Mouse (Mus musculus): ENCODE results near the gene Otub1. TPM values are rescaled to one million over a fixed set of nuclear protein-coding genes. Genes with fewer than 3 reads are reported as not detected.

Otub1 gene
- polyA plus RNA-seq, 1 experiment: 87.5 TPM

GRCm38 (mm10) chr19:7191639-7192038 is 14.5 kb downstream of the Otub1 start:
- Histone ChIP-seq H3K4me1 (ENCODE audit: control insufficient read depth, insufficient read depth, low read length) (peaks cover 4% of the 10 kb centered on the region), H3K36me3 (ENCODE audit: control insufficient read depth, insufficient read depth, low read length, poor library complexity, severe bottlenecking) (no peaks in the 10 kb centered on the region), H3K27ac (ENCODE audit: insufficient read depth, low read length) (no peak overlapping the region), H3K9me3 (replicated peaks; ENCODE audit: control insufficient read depth, insufficient read depth, low read length, poor library complexity, severe bottlenecking) (no peaks in the 10 kb centered on the region), H3K9ac (ENCODE audit: low read depth, poor library complexity, severe bottlenecking) (no peak overlapping the region), H3K27me3 (ENCODE audit: control insufficient read depth, insufficient read depth, low read length, poor library complexity, severe bottlenecking) (no peaks in the 10 kb centered on the region), H3K4me3 (ENCODE audit: low read depth, low read length) (no peak overlapping the region)
- TF ChIP-seq CTCF (IDR thresholded peaks at IDR 0.05; ENCODE audit: low read depth, low read length) (no peak), POLR2A (IDR thresholded peaks at IDR 0.05; ENCODE audit: insufficient read depth, low read length) (no peak), EP300 (IDR thresholded peaks at IDR 0.05; ENCODE audit: insufficient read depth, low read depth, low read length) (no peak)

DNA sequence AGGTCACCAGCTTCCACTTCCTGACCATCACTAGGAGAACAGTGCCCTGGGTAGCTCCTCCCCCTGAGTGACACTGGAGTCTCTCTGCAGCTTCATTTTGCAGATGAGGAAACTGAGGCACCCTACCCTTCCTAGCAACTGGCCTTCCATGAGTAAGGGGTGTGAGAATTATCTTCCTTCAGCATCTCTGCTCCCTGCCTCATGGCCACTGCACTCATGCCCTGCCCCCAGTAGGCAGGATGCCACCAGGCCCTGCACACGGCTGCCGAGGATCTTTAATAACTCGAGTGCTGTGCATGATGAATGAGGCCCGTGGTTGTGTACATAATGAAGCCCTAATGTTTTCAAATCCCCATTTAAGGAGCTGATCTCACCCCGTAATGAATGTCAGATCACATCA is 15.1 kb downstream of the Otub1 start:
- H3K27ac ChIP-seq (ENCODE audit: insufficient read depth, low read length): no peak overlapping the region
- no peak overlapping the region for H3K9ac ChIP-seq (ENCODE audit: low read depth, poor library complexity, severe bottlenecking)
- H3K9me3 ChIP-seq (replicated peaks; ENCODE audit: control insufficient read depth, insufficient read depth, low read length, poor library complexity, severe bottlenecking): no peaks in the 10 kb centered on the region
- H3K4me1 ChIP-seq (ENCODE audit: control insufficient read depth, insufficient read depth, low read length): peaks cover 10% of the 10 kb centered on the region
- no peaks in the 10 kb centered on the region for H3K27me3 ChIP-seq (ENCODE audit: control insufficient read depth, insufficient read depth, low read length, poor library complexity, severe bottlenecking)
- no peak overlapping the region for H3K4me3 ChIP-seq (ENCODE audit: low read depth, low read length)
- no peaks in the 10 kb centered on the region for H3K36me3 ChIP-seq (ENCODE audit: control insufficient read depth, insufficient read depth, low read length, poor library complexity, severe bottlenecking)
- no peak for TF ChIP-seq EP300 (IDR thresholded peaks at IDR 0.05; ENCODE audit: insufficient read depth, low read depth, low read length)
- TF ChIP-seq CTCF (IDR thresholded peaks at IDR 0.05; ENCODE audit: low read depth, low read length): no peak
- no peak for TF ChIP-seq POLR2A (IDR thresholded peaks at IDR 0.05; ENCODE audit: insufficient read depth, low read length)

GRCm38 (mm10) chr19:7189026-7189425 is 17.1 kb downstream of the Otub1 start:
- Histone ChIP-seq H3K27me3 (ENCODE audit: control insufficient read depth, insufficient read depth, low read length, poor library complexity, severe bottlenecking) (no peaks in the 10 kb centered on the region), H3K4me1 (ENCODE audit: control insufficient read depth, insufficient read depth, low read length) (peaks cover 12% of the 10 kb centered on the region), H3K9ac (ENCODE audit: low read depth, poor library complexity, severe bottlenecking) (no peak overlapping the region), H3K9me3 (replicated peaks; ENCODE audit: control insufficient read depth, insufficient read depth, low read length, poor library complexity, severe bottlenecking) (no peaks in the 10 kb centered on the region), H3K4me3 (ENCODE audit: low read depth, low read length) (no peak overlapping the region), H3K36me3 (ENCODE audit: control insufficient read depth, insufficient read depth, low read length, poor library complexity, severe bottlenecking) (no peaks in the 10 kb centered on the region), H3K27ac (ENCODE audit: insufficient read depth, low read length) (no peak overlapping the region)
- no peak for TF ChIP-seq POLR2A (IDR thresholded peaks at IDR 0.05; ENCODE audit: insufficient read depth, low read length)
- no peak for TF ChIP-seq CTCF (IDR thresholded peaks at IDR 0.05; ENCODE audit: low read depth, low read length)
- TF ChIP-seq EP300 (IDR thresholded peaks at IDR 0.05; ENCODE audit: insufficient read depth, low read depth, low read length): no peak

DNA sequence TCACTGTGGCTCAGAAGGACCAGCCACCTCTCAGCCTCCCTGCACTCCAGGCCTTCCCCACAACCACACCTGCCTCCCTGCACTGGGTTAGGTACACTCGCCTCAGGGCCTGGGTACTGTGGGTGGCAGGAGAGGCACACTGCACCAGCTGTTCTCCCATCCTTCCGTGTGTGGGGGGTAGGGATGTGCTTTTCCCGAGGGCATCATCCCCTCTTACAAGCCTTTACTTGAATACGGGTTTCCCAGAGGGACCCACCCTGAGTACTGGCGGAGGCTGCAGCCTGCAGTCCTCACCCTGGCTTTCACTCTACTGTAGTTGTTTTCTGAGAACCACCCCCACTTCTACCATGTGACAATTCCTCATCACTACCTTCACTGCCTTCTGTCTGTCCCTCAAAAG is 19.0 kb downstream of the Otub1 start:
- H3K4me1 ChIP-seq (ENCODE audit: control insufficient read depth, insufficient read depth, low read length): peaks cover 13% of the 10 kb centered on the region
- no peak overlapping the region for H3K4me3 ChIP-seq (ENCODE audit: low read depth, low read length)
- no peaks in the 10 kb centered on the region for H3K9me3 ChIP-seq (replicated peaks; ENCODE audit: control insufficient read depth, insufficient read depth, low read length, poor library complexity, severe bottlenecking)
- TF ChIP-seq EP300 (IDR thresholded peaks at IDR 0.05; ENCODE audit: insufficient read depth, low read depth, low read length): no peak
- no peak for TF ChIP-seq POLR2A (IDR thresholded peaks at IDR 0.05; ENCODE audit: insufficient read depth, low read length)
- no peak for TF ChIP-seq CTCF (IDR thresholded peaks at IDR 0.05; ENCODE audit: low read depth, low read length)
- no peaks in the 10 kb centered on the region for H3K36me3 ChIP-seq (ENCODE audit: control insufficient read depth, insufficient read depth, low read length, poor library complexity, severe bottlenecking)
- no peaks in the 10 kb centered on the region for H3K27me3 ChIP-seq (ENCODE audit: control insufficient read depth, insufficient read depth, low read length, poor library complexity, severe bottlenecking)
- no peak overlapping the region for H3K27ac ChIP-seq (ENCODE audit: insufficient read depth, low read length)
- no peak overlapping the region for H3K9ac ChIP-seq (ENCODE audit: low read depth, poor library complexity, severe bottlenecking)

- H3K27me3 ChIP-seq (ENCODE audit: control insufficient read depth, insufficient read depth, low read length, poor library complexity, severe bottlenecking): no peaks in the 10 kb centered on the region
Observed at GRCm38 (mm10) chr19:7185715-7186291, 20.3 kb downstream of the Otub1 start.

GRCm38 (mm10) chr19:7185059-7185458 is 21.1 kb downstream of the Otub1 start:
- Histone ChIP-seq H3K9me3 (replicated peaks; ENCODE audit: control insufficient read depth, insufficient read depth, low read length, poor library complexity, severe bottlenecking) (no peaks in the 10 kb centered on the region), H3K4me1 (ENCODE audit: control insufficient read depth, insufficient read depth, low read length) (peaks cover 14% of the 10 kb centered on the region), H3K27me3 (ENCODE audit: control insufficient read depth, insufficient read depth, low read length, poor library complexity, severe bottlenecking) (no peaks in the 10 kb centered on the region), H3K36me3 (ENCODE audit: control insufficient read depth, insufficient read depth, low read length, poor library complexity, severe bottlenecking) (no peaks in the 10 kb centered on the region), H3K4me3 (ENCODE audit: low read depth, low read length) (no peak overlapping the region), H3K9ac (ENCODE audit: low read depth, poor library complexity, severe bottlenecking) (no peak overlapping the region), H3K27ac (ENCODE audit: insufficient read depth, low read length) (no peak overlapping the region)
- no peak for TF ChIP-seq POLR2A (IDR thresholded peaks at IDR 0.05; ENCODE audit: insufficient read depth, low read length)
- no peak for TF ChIP-seq EP300 (IDR thresholded peaks at IDR 0.05; ENCODE audit: insufficient read depth, low read depth, low read length)
- TF ChIP-seq CTCF (IDR thresholded peaks at IDR 0.05; ENCODE audit: low read depth, low read length): no peak

More at GRCm38 (mm10) chr19:7185715-7186291, 20.3 kb downstream of the Otub1 start:
- Histone ChIP-seq H3K4me1 (ENCODE audit: control insufficient read depth, insufficient read depth, low read length) (peaks cover 14% of the 10 kb centered on the region), H3K9me3 (replicated peaks; ENCODE audit: control insufficient read depth, insufficient read depth, low read length, poor library complexity, severe bottlenecking) (no peaks in the 10 kb centered on the region), H3K36me3 (ENCODE audit: control insufficient read depth, insufficient read depth, low read length, poor library complexity, severe bottlenecking) (no peaks in the 10 kb centered on the region), H3K4me3 (ENCODE audit: low read depth, low read length) (peak overlapping the region; percentile 17), H3K9ac (ENCODE audit: low read depth, poor library complexity, severe bottlenecking) (peak overlapping the region; percentile 51), H3K27ac (ENCODE audit: insufficient read depth, low read length) (no peak overlapping the region)
- no peak for TF ChIP-seq POLR2A (IDR thresholded peaks at IDR 0.05; ENCODE audit: insufficient read depth, low read length)
- no peak for TF ChIP-seq CTCF (IDR thresholded peaks at IDR 0.05; ENCODE audit: low read depth, low read length)
